Mouse (Mus musculus) forebrain, embryonic 16.5 days (tissue): Measurements from ENCODE around the gene Rbm33. TPM values are rescaled to one million over a fixed set of nuclear protein-coding genes. Genes with fewer than 3 reads are reported as not detected.

Experiments used
- ATAC-seq: fragments of 200-750 bp; cut with Nextera tagmentation; 2 replicates; pipeline ENCODE4 v1.8.0; 2017; ENCODE audit warnings: mild to moderate bottlenecking, moderate library complexity
- H3K27ac ChIP-seq: fragments of 300-500 bp; sonication (generic); 2 replicates; pipeline ENCODE4 v1.5.1; 2014; ENCODE audit warnings: low read length, control low read depth
- H3K27me3 ChIP-seq: fragments of 300-500 bp; sonication (generic); replicated peaks from 2 replicates; pipeline ENCODE4 v1.6.1; 2014; ENCODE audit warnings: low read length; ENCODE audit not compliant: control insufficient read depth, insufficient read depth
- H3K36me3 ChIP-seq: fragments of 300-500 bp; sonication (generic); 2 replicates; pipeline ENCODE4 v1.6.1; 2014; ENCODE audit not compliant: control insufficient read depth, insufficient read depth
- H3K4me1 ChIP-seq: fragments of 300-500 bp; sonication (generic); replicated peaks from 2 replicates; pipeline ENCODE4 v1.6.1; 2014; ENCODE audit warnings: low read length; ENCODE audit not compliant: control insufficient read depth, insufficient read depth
- H3K4me2 ChIP-seq: fragments of 300-500 bp; sonication (generic); 2 replicates; pipeline ENCODE4 v1.6.1; 2014; ENCODE audit warnings: mild to moderate bottlenecking, low read length, control low read depth
- H3K4me3 ChIP-seq: fragments of 300-500 bp; sonication (generic); replicated peaks from 2 replicates; pipeline ENCODE4 v1.5.1; 2014; ENCODE audit warnings: mild to moderate bottlenecking, low read length, control low read depth
- H3K9ac ChIP-seq: fragments of 300-500 bp; sonication (generic); replicated peaks from 2 replicates; pipeline ENCODE4 v1.6.1; 2014; ENCODE audit warnings: low read depth, low read length, control low read depth
- H3K9me3 ChIP-seq: fragments of 300-500 bp; sonication (generic); 2 replicates; pipeline ENCODE4 v1.6.1; 2016; ENCODE audit warnings: low read length; ENCODE audit not compliant: control insufficient read depth
- WGBS: fragments of 180-500 bp; shearing (Covaris S2); extraction: QIAGEN DNeasy Blood & Tissue Kit; methylation state at CpG from one replicate; pipeline ENCODE4 v1.1.7; 2014; 5-methylcytosine and 5-hydroxymethylcytosine counted together
- polyA plus RNA-seq: library from polyadenylated mRNA; unstranded; fragments of >200 nt; fragmentation: Nextera tagmentation; extraction: Ambion mirVana; gene quantifications from 2 replicates; pipeline ENCODE4 v1.2.1, GENCODE M21; 2015

Gene Rbm33
- polyA plus RNA-seq, 1 experiment from 2014 or later = 18.8 TPM

GRCm38 (mm10) chr5:28461376-28461775, 144.5 kb downstream of the Rbm33 start:
- Histone ChIP-seq H3K27ac (no peak overlapping the region), H3K36me3 (no peaks in the 10 kb centered on the region), H3K27me3 (peaks cover 90% of the 10 kb centered on the region), H3K4me3 (no peak overlapping the region), H3K9me3 (no peaks in the 10 kb centered on the region), H3K4me1 (peaks cover 50% of the 10 kb centered on the region), H3K4me2 (no peak overlapping the region), H3K9ac (no peak overlapping the region)
- WGBS = 6% methylated on average over 11 of the region's 11 CpGs
- ATAC-seq = no peak

- ATAC-seq = no peak
- no peaks in the 10 kb centered on the region for H3K36me3 ChIP-seq
- WGBS = under 1% methylated on average over 33 of the region's 33 CpGs
- H3K9ac ChIP-seq = peak overlapping the region; percentile 29; the same call in 1 of the 2 replicates
- peak overlapping the region; percentile 35 for H3K4me3 ChIP-seq
- H3K27ac ChIP-seq = no peak overlapping the region
- H3K4me2 ChIP-seq = peak overlapping the region; percentile 50
- peaks cover 96% of the 10 kb centered on the region for H3K27me3 ChIP-seq
- no peaks in the 10 kb centered on the region for H3K9me3 ChIP-seq
- peaks cover 48% of the 10 kb centered on the region for H3K4me1 ChIP-seq
Measured at GRCm38 (mm10) chr5:28462741-28463590, 146.0 kb downstream of the Rbm33 start.

- ATAC-seq = no peak
- H3K9ac ChIP-seq = no peak overlapping the region
- no peak overlapping the region for H3K4me3 ChIP-seq
Measured at GRCm38 (mm10) chr5:28463656-28464055, 146.7 kb downstream of the Rbm33 start.

GRCm38 (mm10) chr5:28464361-28465098, 147.6 kb downstream of the Rbm33 start:
- Histone ChIP-seq H3K4me1 (peaks cover 38% of the 10 kb centered on the region), H3K9ac (peak overlapping the region; percentile 46), H3K4me2 (peak overlapping the region; percentile 87), H3K4me3 (peak overlapping the region; percentile 55), H3K36me3 (no peaks in the 10 kb centered on the region), H3K27ac (no peak overlapping the region), H3K9me3 (no peaks in the 10 kb centered on the region), H3K27me3 (peaks cover 93% of the 10 kb centered on the region)
- peak; percentile 29 for ATAC-seq
- under 1% methylated on average over 76 of the region's 76 CpGs for WGBS

More at GRCm38 (mm10) chr5:28463656-28464055, 146.7 kb downstream of the Rbm33 start:
- Histone ChIP-seq H3K27me3 (peaks cover 95% of the 10 kb centered on the region), H3K9me3 (no peaks in the 10 kb centered on the region), H3K27ac (no peak overlapping the region), H3K4me1 (peaks cover 42% of the 10 kb centered on the region), H3K36me3 (no peaks in the 10 kb centered on the region), H3K4me2 (no peak overlapping the region)
- 1% methylated on average over 10 of the region's 10 CpGs for WGBS

GRCm38 (mm10) chr5:28465099-28465406, 148.1 kb downstream of the Rbm33 start:
- ATAC-seq = peak; percentile 52
- peak overlapping the region; percentile 46 for H3K9ac ChIP-seq
- H3K4me3 ChIP-seq = peak overlapping the region; percentile 55
- peak overlapping the region; percentile 87 for H3K4me2 ChIP-seq
- 0% methylated on average over 29 of the region's 29 CpGs for WGBS
- no peaks in the 10 kb centered on the region for H3K36me3 ChIP-seq
- no peak overlapping the region for H3K27ac ChIP-seq
- H3K9me3 ChIP-seq = no peaks in the 10 kb centered on the region
- H3K27me3 ChIP-seq = peaks cover 90% of the 10 kb centered on the region
- peaks cover 35% of the 10 kb centered on the region for H3K4me1 ChIP-seq

GRCm38 (mm10) chr5:28465526-28465925, 148.6 kb downstream of the Rbm33 start:
- Histone ChIP-seq H3K4me3 (peak overlapping the region; percentile 55), H3K27ac (no peak overlapping the region), H3K4me1 (peaks cover 32% of the 10 kb centered on the region), H3K4me2 (peak overlapping the region; percentile 87), H3K36me3 (no peaks in the 10 kb centered on the region), H3K9me3 (no peaks in the 10 kb centered on the region), H3K27me3 (peaks cover 90% of the 10 kb centered on the region), H3K9ac (no peak overlapping the region)
- ATAC-seq = no peak
- WGBS = under 1% methylated on average over 18 of the region's 18 CpGs

GRCm38 (mm10) chr5:28466351-28466750, 149.4 kb downstream of the Rbm33 start:
- H3K27me3 ChIP-seq = peaks cover 84% of the 10 kb centered on the region
- H3K9me3 ChIP-seq = no peaks in the 10 kb centered on the region
- WGBS = 3% methylated on average over 15 of the region's 15 CpGs
- peak overlapping the region; percentile 87 for H3K4me2 ChIP-seq
- H3K4me3 ChIP-seq = peak overlapping the region; percentile 55
- no peaks in the 10 kb centered on the region for H3K36me3 ChIP-seq
- peak overlapping the region; percentile 63 for H3K9ac ChIP-seq
- H3K27ac ChIP-seq = peak overlapping the region; percentile 72; the same call in 1 of the 2 replicates
- no peak for ATAC-seq
- H3K4me1 ChIP-seq = peaks cover 30% of the 10 kb centered on the region

GRCm38 (mm10) chr5:28466760-28467306, 149.9 kb downstream of the Rbm33 start, which contains the start of gene Shh:
Gene Shh, minus strand, starts transcription at chr5:28467256.
- Histone ChIP-seq H3K4me1 (peaks cover 30% of the 10 kb centered on the region), H3K27ac (peak within 1 kb of the TSS; percentile 72; the same call in 1 of the 2 replicates), H3K36me3 (no peaks in the 10 kb centered on the region), H3K9ac (peak within 1 kb of the TSS; percentile 63), H3K9me3 (no peaks in the 10 kb centered on the region), H3K27me3 (peaks cover 81% of the 10 kb centered on the region), H3K4me3 (peak within 1 kb of the TSS; percentile 55), H3K4me2 (peak within 1 kb of the TSS; percentile 87)
- peak; percentile 78 for ATAC-seq
- under 1% methylated on average over 31 of the region's 31 CpGs for WGBS
